Mouse (Mus musculus) heart, embryonic 10.5 days (tissue): ENCODE measurements at regions not wholly inside any gene's neighbourhood (a gene's known extent, or its start where the extent isn't known, plus 50 kb on each side); places are given as distances from the start of the nearest gene placed in this dataset.

Experiments
- DNase-seq: peaks from one replicate; pipeline ENCODE4 v3.0.0-alpha.2; 2017; ENCODE audit warnings: low spot score
- H3K27ac ChIP-seq: fragments of 300-500 bp; sonication (generic); 2 replicates; pipeline ENCODE4 v1.5.1; 2016; ENCODE audit warnings: mild to moderate bottlenecking
- H3K27me3 ChIP-seq: fragments of 300-500 bp; sonication (generic); 2 replicates; pipeline ENCODE4 v1.6.1; 2016; ENCODE audit warnings: mild to moderate bottlenecking; ENCODE audit not compliant: poor library complexity, insufficient read depth, severe bottlenecking
- H3K36me3 ChIP-seq: fragments of 300-500 bp; sonication (generic); 2 replicates; pipeline ENCODE4 v1.6.1; 2016; ENCODE audit warnings: mild to moderate bottlenecking, moderate library complexity
- H3K4me1 ChIP-seq: fragments of 300-500 bp; sonication (generic); 2 replicates; pipeline ENCODE4 v1.6.1; 2016; ENCODE audit warnings: mild to moderate bottlenecking
- H3K4me3 ChIP-seq: fragments of 300-500 bp; sonication (generic); 2 replicates; pipeline ENCODE4 v1.5.1; 2016; ENCODE audit warnings: mild to moderate bottlenecking, moderate library complexity
- H3K9me3 ChIP-seq: fragments of 300-500 bp; sonication (generic); 2 replicates; pipeline ENCODE4 v1.6.1; 2016; ENCODE audit warnings: mild to moderate bottlenecking, moderate library complexity
- WGBS: fragments of 180-500 bp; shearing (Covaris S2); methylation state at CpG from one replicate; pipeline ENCODE4 v1.1.7; 2016; 5-methylcytosine and 5-hydroxymethylcytosine counted together

DNA sequence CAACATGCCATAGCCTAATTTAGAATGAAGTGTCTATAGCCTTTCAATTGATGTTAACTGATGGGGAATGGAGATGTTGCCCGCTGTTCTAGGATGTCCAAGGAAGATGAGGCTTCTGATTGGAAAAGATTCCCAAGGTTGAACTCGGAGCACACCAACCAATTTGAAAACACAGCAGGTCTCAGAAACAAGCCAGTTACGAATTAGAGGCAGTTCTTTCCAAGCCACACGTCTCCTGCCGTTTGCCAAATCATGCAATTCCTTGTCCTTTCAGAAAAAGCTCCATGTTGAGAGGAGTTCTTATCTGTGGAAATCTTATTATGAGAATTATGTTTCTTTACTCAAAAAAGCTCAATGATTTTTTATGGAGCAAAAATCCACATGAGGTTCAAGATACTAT, 71.5 kb upstream of the Npy2r start:
- H3K36me3 ChIP-seq: no peaks in the 10 kb centered on the region

DNA sequence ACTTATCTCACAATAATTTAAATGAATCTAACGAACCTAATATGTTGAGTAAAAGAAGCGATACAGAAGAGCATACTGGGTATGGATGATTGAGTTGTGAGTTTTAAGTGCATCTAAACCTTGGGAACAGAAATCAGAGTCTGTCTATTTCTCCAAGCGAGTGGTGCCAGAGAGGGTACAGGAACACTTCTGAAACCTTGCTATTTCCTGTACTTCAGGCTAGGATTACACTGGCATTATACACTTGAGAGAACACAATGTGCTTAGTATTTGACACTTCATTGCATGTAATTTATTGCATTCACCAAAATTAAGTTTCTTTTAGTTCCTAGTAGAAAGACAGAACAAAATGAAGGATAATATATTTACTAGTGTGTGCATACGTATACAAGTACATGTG, 54.0 kb upstream of the Npy2r start:
- 82% methylated on average over 4 of the region's 4 CpGs for WGBS
- Histone ChIP-seq H3K36me3 (no peaks in the 10 kb centered on the region), H3K4me3 (no peak overlapping the region), H3K9me3 (no peaks in the 10 kb centered on the region), H3K27me3 (no peaks in the 10 kb centered on the region), H3K27ac (no peak overlapping the region), H3K4me1 (no peaks in the 10 kb centered on the region)
- DNase-seq: no peak

More for the DNA sequence above, 71.5 kb upstream of the Npy2r start:
- no peak overlapping the region for H3K27ac ChIP-seq
- H3K4me3 ChIP-seq: no peak overlapping the region
- no peaks in the 10 kb centered on the region for H3K4me1 ChIP-seq
- H3K27me3 ChIP-seq: no peaks in the 10 kb centered on the region
- DNase-seq: no peak
- 84% methylated on average over 5 of the region's 5 CpGs for WGBS
- no peaks in the 10 kb centered on the region for H3K9me3 ChIP-seq

DNA sequence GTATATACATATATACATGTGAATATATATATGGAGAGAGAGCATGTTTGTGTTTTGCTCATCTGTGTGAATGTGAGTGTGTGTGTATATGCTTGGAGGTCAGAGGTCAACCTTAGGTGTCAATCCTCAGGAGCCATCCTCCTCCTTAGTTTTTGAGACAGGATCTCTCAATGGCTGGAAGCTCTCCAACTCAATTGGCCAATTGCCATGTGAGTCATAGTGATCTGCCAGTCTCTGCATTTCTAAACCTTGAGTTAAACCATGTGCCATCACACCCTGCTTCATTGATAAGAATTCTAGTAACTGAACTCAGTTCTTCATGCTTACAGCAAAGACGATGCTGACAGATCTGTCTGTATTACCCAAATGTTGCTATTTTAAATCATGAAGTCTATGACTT, 50.8 kb upstream of the Npy2r start:
- WGBS: 58% methylated on average over 1 of the region's 1 CpGs

More for the DNA sequence above, 50.8 kb upstream of the Npy2r start:
- H3K4me3 ChIP-seq: no peak overlapping the region
- H3K9me3 ChIP-seq: no peaks in the 10 kb centered on the region
- no peaks in the 10 kb centered on the region for H3K36me3 ChIP-seq
- H3K27me3 ChIP-seq: no peaks in the 10 kb centered on the region
- DNase-seq: peak; percentile 74
- H3K4me1 ChIP-seq: no peaks in the 10 kb centered on the region
- H3K27ac ChIP-seq: no peak overlapping the region
